Mouse (Mus musculus): ENCODE results near the gene Gm42420. TPM values are rescaled to one million over a fixed set of nuclear protein-coding genes. Genes with fewer than 3 reads are reported as not detected.

The Gm42420 gene
- polyA plus RNA-seq, 1 experiment from 2014 or later, result 1.1 TPM

- H3K27ac ChIP-seq (replicated peaks), result peak overlapping the region; percentile 29; the same call in 1 of the 2 replicates
- H3K9ac ChIP-seq, result peak overlapping the region; percentile 2; the same call in 1 of the 2 replicates
- H3K36me3 ChIP-seq, result peaks cover 14% of the 10 kb centered on the region; the same call in 1 of the 2 replicates
- WGBS, result 49% methylated on average over 8 of the region's 8 CpGs
- H3K27me3 ChIP-seq (replicated peaks), result no peaks in the 10 kb centered on the region
- no peak overlapping the region for H3K4me2 ChIP-seq
- no peak for ATAC-seq (ENCODE audit: extremely low read depth, insufficient number of reproducible peaks, low FRiP score, low TSS enrichment)
- no peak overlapping the region for H3K4me3 ChIP-seq
- H3K4me1 ChIP-seq, result peaks cover 43% of the 10 kb centered on the region
- no peaks in the 10 kb centered on the region for H3K9me3 ChIP-seq
Measured at GRCm38 (mm10) chr6:39551981-39552636, 33.4 kb upstream of the Gm42420 start.

GRCm38 (mm10) chr6:39554888-39555647 is 30.5 kb upstream of the Gm42420 start:
- Histone ChIP-seq H3K4me2 (peak overlapping the region; percentile 74), H3K9me3 (no peaks in the 10 kb centered on the region), H3K4me3 (peak overlapping the region; percentile 85), H3K36me3 (peaks cover 14% of the 10 kb centered on the region; the same call in 1 of the 2 replicates), H3K9ac (peak overlapping the region; percentile 41), H3K4me1 (peaks cover 55% of the 10 kb centered on the region), H3K27ac (replicated peaks) (peak overlapping the region; percentile 43), H3K27me3 (replicated peaks) (no peaks in the 10 kb centered on the region)
- 52% methylated on average over 12 of the region's 12 CpGs for WGBS
- ATAC-seq (ENCODE audit: extremely low read depth, insufficient number of reproducible peaks, low FRiP score, low TSS enrichment), result no peak

- no peaks in the 10 kb centered on the region for H3K27me3 ChIP-seq (replicated peaks)
- H3K36me3 ChIP-seq, result peaks cover 14% of the 10 kb centered on the region; the same call in 1 of the 2 replicates
- peak overlapping the region; percentile 74 for H3K4me2 ChIP-seq
- peak overlapping the region; percentile 85 for H3K4me3 ChIP-seq
- 70% methylated on average over 2 of the region's 2 CpGs for WGBS
- peak overlapping the region; percentile 41 for H3K9ac ChIP-seq
- no peaks in the 10 kb centered on the region for H3K9me3 ChIP-seq
- peak overlapping the region; percentile 43 for H3K27ac ChIP-seq (replicated peaks)
- no peak for ATAC-seq (ENCODE audit: extremely low read depth, insufficient number of reproducible peaks, low FRiP score, low TSS enrichment)
- peaks cover 55% of the 10 kb centered on the region for H3K4me1 ChIP-seq
Measured at GRCm38 (mm10) chr6:39555648-39555945, 30.0 kb upstream of the Gm42420 start.

- Histone ChIP-seq H3K27ac (replicated peaks) (peak overlapping the region; percentile 92), H3K4me3 (peak overlapping the region; percentile 85), H3K36me3 (peaks cover 7% of the 10 kb centered on the region; the same call in 1 of the 2 replicates), H3K9ac (peak overlapping the region; percentile 95), H3K27me3 (replicated peaks) (no peaks in the 10 kb centered on the region), H3K4me2 (peak overlapping the region; percentile 74), H3K9me3 (no peaks in the 10 kb centered on the region), H3K4me1 (peaks cover 52% of the 10 kb centered on the region)
- peak; percentile 53 for ATAC-seq (ENCODE audit: extremely low read depth, insufficient number of reproducible peaks, low FRiP score, low TSS enrichment)
- under 1% methylated on average over 52 of the region's 54 CpGs for WGBS
Measured at GRCm38 (mm10) chr6:39556900-39557659, 28.5 kb upstream of the Gm42420 start.

- Histone ChIP-seq H3K27me3 (replicated peaks) (no peaks in the 10 kb centered on the region), H3K9ac (peak within 1 kb of the TSS; percentile 95), H3K4me1 (peaks cover 50% of the 10 kb centered on the region), H3K9me3 (no peaks in the 10 kb centered on the region), H3K36me3 (peaks cover 7% of the 10 kb centered on the region; the same call in 1 of the 2 replicates), H3K27ac (replicated peaks) (peak within 1 kb of the TSS; percentile 92), H3K4me2 (peak within 1 kb of the TSS; percentile 74), H3K4me3 (peak within 1 kb of the TSS; percentile 85)
- 1% methylated on average over 40 of the region's 50 CpGs for WGBS
- ATAC-seq (ENCODE audit: extremely low read depth, insufficient number of reproducible peaks, low FRiP score, low TSS enrichment), result peak; percentile 80
Measured at GRCm38 (mm10) chr6:39557723-39558261, 27.8 kb upstream of the Gm42420 start, which contains the start of gene Dennd2a. Gene Dennd2a (minus strand): TSS chr6:39557867.

DNA sequence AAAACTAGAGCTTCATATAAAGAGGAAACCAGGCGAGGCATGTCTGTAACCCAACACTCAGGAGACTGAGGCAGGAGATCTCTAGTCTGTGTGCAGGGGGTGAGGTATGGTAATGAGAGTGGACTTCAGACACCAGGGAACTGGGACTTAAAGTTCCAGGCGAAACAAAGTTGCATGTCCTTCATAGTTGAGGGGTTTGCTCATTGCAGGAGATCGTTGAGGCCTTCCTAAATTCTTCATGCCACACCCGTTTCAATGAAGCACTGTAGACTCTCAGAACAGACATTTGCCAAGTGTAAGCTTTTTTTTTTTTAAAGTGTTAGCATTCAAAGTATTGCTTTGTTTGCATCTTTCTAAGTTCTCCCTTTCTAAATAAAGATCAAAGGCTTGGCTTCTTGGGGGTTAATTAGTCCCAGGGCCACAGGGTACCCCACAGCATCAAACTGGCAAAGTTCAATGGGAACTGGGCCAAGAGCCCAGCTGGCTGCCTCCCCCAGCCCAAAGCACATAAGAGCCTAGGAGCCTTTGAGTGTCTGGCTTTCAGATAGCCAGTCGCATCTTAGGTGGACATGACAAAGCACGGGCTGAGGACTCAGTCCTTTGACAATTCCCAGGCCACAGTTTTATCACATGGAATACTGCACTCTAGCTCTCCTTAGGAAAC is 26.1 kb upstream of the Gm42420 start:
- WGBS, result 44% methylated on average over 6 of the region's 6 CpGs
- Histone ChIP-seq H3K4me2 (no peak overlapping the region), H3K4me1 (peaks cover 47% of the 10 kb centered on the region), H3K36me3 (no peaks in the 10 kb centered on the region), H3K4me3 (no peak overlapping the region), H3K9me3 (no peaks in the 10 kb centered on the region), H3K27ac (replicated peaks) (no peak overlapping the region), H3K27me3 (replicated peaks) (no peaks in the 10 kb centered on the region), H3K9ac (no peak overlapping the region)
- no peak for ATAC-seq (ENCODE audit: extremely low read depth, insufficient number of reproducible peaks, low FRiP score, low TSS enrichment)

- Histone ChIP-seq H3K4me1 (peaks cover 22% of the 10 kb centered on the region), H3K4me2 (peak overlapping the region; percentile 69), H3K9ac (peak overlapping the region; percentile 66), H3K27ac (replicated peaks) (no peak overlapping the region), H3K36me3 (no peaks in the 10 kb centered on the region), H3K27me3 (replicated peaks) (no peaks in the 10 kb centered on the region), H3K4me3 (peak overlapping the region; percentile 42), H3K9me3 (no peaks in the 10 kb centered on the region)
- 12% methylated on average over 23 of the region's 23 CpGs for WGBS
- ATAC-seq (ENCODE audit: extremely low read depth, insufficient number of reproducible peaks, low FRiP score, low TSS enrichment), result no peak
Measured at GRCm38 (mm10) chr6:39562166-39563015, 23.2 kb upstream of the Gm42420 start.

GRCm38 (mm10) chr6:39567528-39567927 is 18.0 kb upstream of the Gm42420 start:
- 10% methylated on average over 5 of the region's 5 CpGs for WGBS
- ATAC-seq (ENCODE audit: extremely low read depth, insufficient number of reproducible peaks, low FRiP score, low TSS enrichment), result no peak

GRCm38 (mm10) chr6:39570426-39570825 is 15.1 kb upstream of the Gm42420 start:
- no peak overlapping the region for H3K27ac ChIP-seq (replicated peaks)
- WGBS, result 54% methylated on average over 3 of the region's 3 CpGs
- no peak overlapping the region for H3K9ac ChIP-seq
- H3K9me3 ChIP-seq, result no peaks in the 10 kb centered on the region
- H3K36me3 ChIP-seq, result no peaks in the 10 kb centered on the region
- no peak for ATAC-seq (ENCODE audit: extremely low read depth, insufficient number of reproducible peaks, low FRiP score, low TSS enrichment)
- 0 out of 2 replicates have a peak, but pooled peaks cover 3% of the 10 kb centered on the region for H3K27me3 ChIP-seq (replicated peaks)
- H3K4me1 ChIP-seq, result peaks cover 17% of the 10 kb centered on the region
- H3K4me2 ChIP-seq, result no peak overlapping the region
- H3K4me3 ChIP-seq, result no peak overlapping the region

More at GRCm38 (mm10) chr6:39567528-39567927, 18.0 kb upstream of the Gm42420 start:
- Histone ChIP-seq H3K4me1 (no peaks in the 10 kb centered on the region; the same call in 1 of the 2 replicates), H3K4me3 (no peak overlapping the region), H3K27me3 (replicated peaks) (0 out of 2 replicates have a peak, but pooled peaks cover 3% of the 10 kb centered on the region), H3K36me3 (no peaks in the 10 kb centered on the region), H3K27ac (replicated peaks) (no peak overlapping the region), H3K9ac (no peak overlapping the region), H3K9me3 (no peaks in the 10 kb centered on the region), H3K4me2 (no peak overlapping the region)

Data from heart, embryonic 13.5 days (tissue).